Mouse (Mus musculus) liver, embryonic 14.5 days (tissue): Measurements from ENCODE around the gene Ddah1. TPM values are rescaled to one million over a fixed set of nuclear protein-coding genes. Genes with fewer than 3 reads are reported as not detected.

ENCODE experiments used
- ATAC-seq: fragments of 200-750 bp; cut with Nextera tagmentation; 2 replicates; pipeline ENCODE4 v1.8.0; 2017; ENCODE audit warnings: moderate number of reproducible peaks, mild to moderate bottlenecking, moderate library complexity; ENCODE audit not compliant: insufficient read depth
- DNase-seq, 3 experiments: peaks; one replicate each; pipeline ENCODE4 v3.0.0-alpha.2; 2012 to 2013; ENCODE audit warnings: low read depth in 3 of 3, low spot score in 3 of 3
- H3K27ac ChIP-seq: fragments of 300-500 bp; sonication (generic); 2 replicates; pipeline ENCODE4 v1.5.1; 2014; ENCODE audit warnings: moderate library complexity, mild to moderate bottlenecking, control low read depth, inconsistent platforms
- H3K27me3 ChIP-seq: fragments of 300-500 bp; sonication (generic); 2 replicates; pipeline ENCODE4 v1.6.1; 2014; ENCODE audit warnings: mild to moderate bottlenecking, low read length, moderate library complexity; ENCODE audit not compliant: control insufficient read depth, insufficient read depth
- H3K36me3 ChIP-seq: fragments of 300-500 bp; sonication (generic); replicated peaks from 2 replicates; pipeline ENCODE4 v1.6.1; 2014; ENCODE audit warnings: low read depth; ENCODE audit not compliant: control insufficient read depth, insufficient read depth
- H3K4me1 ChIP-seq, 2 experiments: fragments of 200-500 bp in 1 of 2; fragments of 300-500 bp in 1 of 2; sonication (generic) in 1 of 2; replicated peaks; 2 replicates each; pipeline ENCODE4 v1.6.1; 2012 to 2014; ENCODE audit warnings: antibody characterized with exemption in 1 of 2, inconsistent platforms in 1 of 2, low read length in 1 of 2; ENCODE audit not compliant: control insufficient read depth in 2 of 2, insufficient read depth in 2 of 2
- H3K4me2 ChIP-seq: fragments of 300-500 bp; sonication (generic); 2 replicates; pipeline ENCODE4 v1.6.1; 2014; ENCODE audit warnings: low read depth, mild to moderate bottlenecking, control low read depth, moderate library complexity
- H3K4me3 ChIP-seq, 2 experiments: fragments of 200-500 bp in 1 of 2; fragments of 300-500 bp in 1 of 2; sonication (generic) in 1 of 2; 2 replicates each; pipeline ENCODE4 v1.5.1; 2012 to 2014; ENCODE audit warnings: low read depth in 2 of 2, low read length in 2 of 2, mild to moderate bottlenecking in 2 of 2, control low read depth in 1 of 2, inconsistent platforms in 1 of 2, moderate library complexity in 1 of 2; ENCODE audit not compliant: insufficient read depth in 1 of 2
- H3K9ac ChIP-seq: fragments of 300-500 bp; sonication (generic); replicated peaks from 2 replicates; pipeline ENCODE4 v1.6.1; 2014; ENCODE audit warnings: mild to moderate bottlenecking, control low read depth, moderate library complexity
- H3K9me3 ChIP-seq: fragments of 300-500 bp; sonication (generic); 2 replicates; pipeline ENCODE4 v1.6.1; 2016; ENCODE audit warnings: low read length, mixed read lengths; ENCODE audit not compliant: control insufficient read depth
- CTCF ChIP-seq: IDR thresholded peaks from 2 replicates; pipeline ENCODE4 v1.5.1; 2016; ENCODE audit warnings: antibody characterized with exemption, low read depth, control low read depth
- EP300 ChIP-seq: IDR thresholded peaks from 2 replicates; pipeline ENCODE4 v1.6.1; 2016; ENCODE audit warnings: antibody characterized with exemption, low read depth
- whole genome bisulfite sequencing: fragments of 180-500 bp; shearing (Covaris S2); extraction: QIAGEN DNeasy Blood & Tissue Kit; methylation state at CpG from one replicate; pipeline ENCODE4 v1.1.7; 2014; ENCODE audit not compliant: insufficient replicate concordance; 5-methylcytosine and 5-hydroxymethylcytosine counted together
- polyA plus RNA-seq, 2 experiments: library from polyadenylated mRNA; depleted of rRNA in 1 of 2; stranded (reverse) in 1 of 2; unstranded in 1 of 2; fragments of >200 nt; fragmentation: Nextera tagmentation in 1 of 2; extraction: Ambion mirVana in 1 of 2; gene quantifications; 2 replicates each; pipeline versions ENCODE4 v1.2.1 to v1.2.3; 2012 to 2014

Ddah1 gene
- polyA plus RNA-seq, 2 experiments = 15.6 to 32.1 TPM

GRCm38 (mm10) chr3:145864033-145864712 lies 105.7 kb downstream of the Ddah1 start:
- Histone ChIP-seq H3K4me2 (no peak overlapping the region), H3K27ac (no peak overlapping the region), H3K36me3 (no peaks in the 10 kb centered on the region), H3K4me1 (no peaks in the 10 kb centered on the region), H3K27me3 (no peaks in the 10 kb centered on the region), H3K9me3 (no peaks in the 10 kb centered on the region), H3K4me3 (no peak overlapping the region), H3K9ac (no peak overlapping the region)
- no peak for ATAC-seq
- no peak for DNase-seq
- TF ChIP-seq CTCF (no peak), EP300 (no peak)
- WGBS = 56% methylated on average over 8 of the region's 8 CpGs

- Histone ChIP-seq H3K4me1 (no peaks in the 10 kb centered on the region), H3K27me3 (no peaks in the 10 kb centered on the region), H3K27ac (no peak overlapping the region), H3K4me3 (no peak overlapping the region), H3K36me3 (no peaks in the 10 kb centered on the region), H3K9ac (no peak overlapping the region), H3K4me2 (no peak overlapping the region), H3K9me3 (no peaks in the 10 kb centered on the region)
- 79% methylated on average over 7 of the region's 10 CpGs for WGBS
- ATAC-seq (no peak), DNase-seq (no peak)
- TF ChIP-seq EP300 (no peak), CTCF (no peak)
Observed at GRCm38 (mm10) chr3:145864713-145865233, 106.3 kb downstream of the Ddah1 start.

- ATAC-seq = no peak
- Histone ChIP-seq H3K9ac (no peak overlapping the region), H3K4me1 (no peaks in the 10 kb centered on the region), H3K9me3 (no peaks in the 10 kb centered on the region), H3K27ac (no peak overlapping the region), H3K4me3 (no peak overlapping the region), H3K27me3 (no peaks in the 10 kb centered on the region), H3K36me3 (no peaks in the 10 kb centered on the region), H3K4me2 (no peak overlapping the region)
- TF ChIP-seq CTCF = no peak
- no peak for TF ChIP-seq EP300
- DNase-seq = no peak
- WGBS = 80% methylated on average over 9 of the region's 9 CpGs
Observed at GRCm38 (mm10) chr3:145872680-145873079, 114.2 kb downstream of the Ddah1 start.

- no peak for ATAC-seq
Observed at GRCm38 (mm10) chr3:145873271-145873670, 114.8 kb downstream of the Ddah1 start.

GRCm38 (mm10) chr3:145874126-145874525 lies 115.7 kb downstream of the Ddah1 start:
- no peaks in the 10 kb centered on the region for H3K27me3 ChIP-seq
- no peak overlapping the region for H3K4me2 ChIP-seq
- H3K4me1 ChIP-seq = no peaks in the 10 kb centered on the region
- ATAC-seq = no peak
- TF ChIP-seq EP300 (no peak), CTCF (no peak)
- no peaks in the 10 kb centered on the region for H3K36me3 ChIP-seq
- H3K9ac ChIP-seq = no peak overlapping the region
- no peak overlapping the region for H3K27ac ChIP-seq
- no peaks in the 10 kb centered on the region for H3K9me3 ChIP-seq
- no peak for DNase-seq
- 57% methylated on average over 4 of the region's 4 CpGs for WGBS
- H3K4me3 ChIP-seq = no peak overlapping the region

More at GRCm38 (mm10) chr3:145873271-145873670, 114.8 kb downstream of the Ddah1 start:
- Histone ChIP-seq H3K4me2 (no peak overlapping the region), H3K9me3 (no peaks in the 10 kb centered on the region), H3K9ac (no peak overlapping the region), H3K4me1 (no peaks in the 10 kb centered on the region), H3K4me3 (no peak overlapping the region), H3K27ac (no peak overlapping the region), H3K36me3 (no peaks in the 10 kb centered on the region), H3K27me3 (no peaks in the 10 kb centered on the region)
- no peak for DNase-seq
- WGBS = 72% methylated on average over 1 of the region's 1 CpGs
- TF ChIP-seq EP300 (no peak), CTCF (no peak)
